Mouse (Mus musculus) midbrain, postnatal 0 days (tissue): ENCODE results near the gene Akt1s1. TPM values are rescaled to one million over a fixed set of nuclear protein-coding genes. Genes with fewer than 3 reads are reported as not detected.
A peak's percentile ranks its signal among the peaks of the same experiment; 100 is the strongest.

Experiments
- ATAC-seq: fragments of 200-750 bp; cut with Nextera tagmentation; 2 replicates; pipeline ENCODE4 v1.8.0; 2017; ENCODE audit warnings: moderate number of reproducible peaks, mild to moderate bottlenecking, moderate TSS enrichment, moderate library complexity; ENCODE audit not compliant: low FRiP score
- DNase-seq: peaks from one replicate; pipeline ENCODE4 v3.0.0-alpha.2; 2015; ENCODE audit warnings: low spot score
- H3K27ac ChIP-seq: fragments of 300-500 bp; sonication (generic); 2 replicates; pipeline ENCODE4 v1.5.1; 2014; ENCODE audit warnings: low read depth, mild to moderate bottlenecking, low read length, mixed read lengths
- H3K27me3 ChIP-seq: fragments of 300-500 bp; sonication (generic); 2 replicates; pipeline ENCODE4 v1.6.1; 2014; ENCODE audit warnings: low read length, control low read depth, mixed read lengths; ENCODE audit not compliant: insufficient read depth
- H3K36me3 ChIP-seq: fragments of 300-500 bp; sonication (generic); 2 replicates; pipeline ENCODE4 v1.6.1; 2014; ENCODE audit warnings: low read length, control low read depth, mixed read lengths; ENCODE audit not compliant: insufficient read depth
- H3K4me1 ChIP-seq: fragments of 300-500 bp; sonication (generic); 2 replicates; pipeline ENCODE4 v1.6.1; 2014; ENCODE audit warnings: mild to moderate bottlenecking, control low read depth, antibody characterized with exemption, low read length, mixed read lengths; ENCODE audit not compliant: insufficient read depth
- H3K4me2 ChIP-seq: fragments of 300-500 bp; sonication (generic); 2 replicates; pipeline ENCODE4 v1.6.1; 2014; ENCODE audit warnings: low read depth, mild to moderate bottlenecking, low read length, mixed read lengths; ENCODE audit not compliant: poor library complexity, severe bottlenecking
- H3K4me3 ChIP-seq: fragments of 300-500 bp; sonication (generic); 2 replicates; pipeline ENCODE4 v1.5.1; 2014; ENCODE audit warnings: low read depth, mild to moderate bottlenecking, low read length, moderate library complexity
- H3K9ac ChIP-seq: fragments of 300-500 bp; sonication (generic); replicated peaks from 2 replicates; pipeline ENCODE4 v1.6.1; 2014; ENCODE audit warnings: mild to moderate bottlenecking, low read length, moderate library complexity, mixed read lengths; ENCODE audit not compliant: poor library complexity, severe bottlenecking
- H3K9me3 ChIP-seq: fragments of 300-500 bp; sonication (generic); 2 replicates; pipeline ENCODE4 v1.6.1; 2016; ENCODE audit warnings: low read length, control low read depth
- CTCF ChIP-seq: IDR thresholded peaks from 2 replicates; pipeline ENCODE4 v1.5.1; 2016; ENCODE audit warnings: antibody characterized with exemption, mild to moderate bottlenecking
- WGBS: fragments of 180-500 bp; shearing (Covaris S2); extraction: QIAGEN DNeasy Blood & Tissue Kit; methylation state at CpG from one replicate; pipeline ENCODE4 v1.1.7; 2014; 5-methylcytosine and 5-hydroxymethylcytosine counted together
- microRNA counts: library from miRNA; unstranded; fragments of <30 nt; microRNA quantifications from one replicate; lab custom pipeline; 2015
- microRNA-seq: library from miRNA; unstranded; fragments of <30 nt; microRNA quantifications from one replicate; pipeline ENCODE4, GENCODE M21; 2016; ENCODE audit warnings: borderline number of aligned reads
- polyA plus RNA-seq: library from polyadenylated mRNA; unstranded; fragments of >200 nt; fragmentation: Nextera tagmentation; extraction: Ambion mirVana; gene quantifications from 2 replicates; pipeline ENCODE4 v1.2.1, GENCODE M21; 2015
- total RNA-seq: library from RNA; depleted of rRNA; stranded (reverse); fragments of >200 nt; gene quantifications from 2 replicates; pipeline ENCODE4 v1.2.3, GENCODE M21; 2014; rRNA removed

Akt1s1 gene
- total and polyA plus RNA-seq, 2 experiments from 2014 or later = 91.0 to 120 TPM

DNA sequence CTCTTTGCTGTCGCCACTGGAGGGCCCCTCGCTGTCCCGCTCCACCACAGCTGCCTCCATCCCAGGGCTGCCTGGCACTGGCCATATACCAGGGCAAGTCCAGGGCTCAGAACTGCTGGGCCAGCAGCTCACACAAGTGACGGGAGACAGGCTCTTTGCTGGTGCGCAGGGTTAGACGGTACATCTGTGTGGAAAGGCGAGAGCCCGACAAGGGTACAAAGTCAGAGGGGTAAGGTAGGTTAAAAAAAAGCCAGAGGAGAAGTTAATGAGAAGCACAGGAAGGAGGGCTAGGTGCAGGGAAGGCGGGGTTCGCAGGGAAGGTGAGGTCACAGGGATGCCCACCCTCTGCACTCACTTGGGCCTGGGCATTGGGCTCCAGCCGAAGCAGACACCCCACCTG, 51.8 kb downstream of the Akt1s1 start:
- Histone ChIP-seq H3K4me1 (peaks cover 12% of the 10 kb centered on the region), H3K27me3 (no peaks in the 10 kb centered on the region), H3K27ac (no peak overlapping the region), H3K4me2 (no peak overlapping the region), H3K36me3 (peaks cover 58% of the 10 kb centered on the region), H3K9me3 (no peaks in the 10 kb centered on the region), H3K9ac (no peak overlapping the region), H3K4me3 (no peak overlapping the region)
- no peak for ATAC-seq
- TF ChIP-seq CTCF = no peak
- no peak for DNase-seq
- WGBS = 90% methylated on average over 11 of the region's 11 CpGs

DNA sequence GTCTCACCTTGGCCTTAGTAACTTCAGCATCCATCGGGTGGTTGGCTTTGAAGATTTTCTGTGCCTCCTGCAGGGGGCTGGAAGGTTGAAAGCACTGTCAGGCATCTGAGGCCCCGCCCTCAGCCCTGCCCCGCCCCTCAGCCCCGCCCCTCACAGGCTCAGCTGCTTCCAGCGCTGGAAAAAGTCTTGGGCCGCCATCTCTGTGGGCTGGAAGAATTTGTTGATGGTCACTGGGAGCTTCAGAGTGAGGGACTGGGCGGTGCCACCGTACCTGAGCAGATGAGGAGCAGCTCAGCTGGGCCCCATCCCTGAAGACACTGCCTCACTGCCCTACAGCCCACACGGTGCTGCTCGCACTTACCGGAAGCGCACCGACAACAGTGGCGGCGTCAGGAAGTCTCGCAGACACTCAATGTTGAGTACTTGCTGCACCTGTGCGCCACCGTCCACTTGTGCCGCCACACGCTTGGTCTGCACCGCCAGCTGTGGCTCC, 52.5 kb downstream of the Akt1s1 start:
- peak; percentile 53 for DNase-seq
- Histone ChIP-seq H3K4me3 (no peak overlapping the region), H3K9ac (0 out of 2 replicates have a peak overlapping the region, but pooled peaks have one; percentile 13), H3K4me1 (peaks cover 12% of the 10 kb centered on the region), H3K36me3 (peaks cover 64% of the 10 kb centered on the region), H3K27me3 (no peaks in the 10 kb centered on the region), H3K27ac (no peak overlapping the region), H3K9me3 (no peaks in the 10 kb centered on the region), H3K4me2 (peak overlapping the region; percentile 22)
- 21% methylated on average over 21 of the region's 21 CpGs for WGBS
- ATAC-seq = no peak
- peak; percentile 48 for TF ChIP-seq CTCF

MicroRNAs within 50 kb of the gene (microRNA counts, 519-probe panel; counts per million panel counts)
- microRNA mmu-miR-707 (lab: Ali Mortazavi, UCI) = 528 counts per million, percentile 58 among the panel's probes with 10 or more counts

Small RNAs within 50 kb of the gene (microRNA-seq; reads per million reads assigned to microRNA genes)
- not detected for gene Mir707

Other genes starting within 250 kb of the Akt1s1 start
- gene Myh14, start 178.1 kb upstream of the Akt1s1 start, total RNA-seq = 8.8 and 11.0 TPM in 2 replicates
- gene Myh14, start 178.1 kb upstream of the Akt1s1 start, polyA plus RNA-seq = 6.9 and 7.9 TPM in 2 replicates
- not detected in 2 replicates for gene Izumo2, start 140.2 kb upstream of the Akt1s1 start, total RNA-seq
- gene Izumo2, start 140.2 kb upstream of the Akt1s1 start, polyA plus RNA-seq = not detected in 2 replicates
- gene Vrk3, start 100.6 kb upstream of the Akt1s1 start, total RNA-seq = 22.8 and 23.3 TPM in 2 replicates
- 23.5 and 26.4 TPM in 2 replicates for gene Vrk3, start 100.6 kb upstream of the Akt1s1 start, polyA plus RNA-seq
- 1.1 TPM in 2 replicates for gene Zfp473, start 97.9 kb upstream of the Akt1s1 start, total RNA-seq
- gene Zfp473, start 97.9 kb upstream of the Akt1s1 start, polyA plus RNA-seq = 0.48 and 0.51 TPM in 2 replicates
- 51.4 and 65.9 TPM in 2 replicates for gene Nup62, start 32.9 kb upstream of the Akt1s1 start, total RNA-seq
- gene Nup62, start 32.9 kb upstream of the Akt1s1 start, polyA plus RNA-seq = 45.8 and 46.9 TPM in 2 replicates
- gene Il4i1, start 32.6 kb upstream of the Akt1s1 start, total RNA-seq = not detected in 2 replicates
- 0.62 and 1.1 TPM in 2 replicates for gene Il4i1, start 32.6 kb upstream of the Akt1s1 start, polyA plus RNA-seq
- gene Atf5, start 32.3 kb upstream of the Akt1s1 start, total RNA-seq = 4.8 and 6.8 TPM in 2 replicates
- 3.4 and 3.7 TPM in 2 replicates for gene Atf5, start 32.3 kb upstream of the Akt1s1 start, polyA plus RNA-seq
- 79.7 and 129 TPM in 2 replicates for gene Tbc1d17, start 88 bp downstream of the Akt1s1 start, total RNA-seq
- gene Tbc1d17, start 88 bp downstream of the Akt1s1 start, polyA plus RNA-seq = 115 and 126 TPM in 2 replicates
- gene Pnkp, start 8.1 kb downstream of the Akt1s1 start, total RNA-seq = 29.5 and 32.4 TPM in 2 replicates
- gene Pnkp, start 8.1 kb downstream of the Akt1s1 start, polyA plus RNA-seq = 31.2 and 31.5 TPM in 2 replicates
- 484 and 500 TPM in 2 replicates for gene Ptov1, start 20.8 kb downstream of the Akt1s1 start, total RNA-seq
- gene Ptov1, start 20.8 kb downstream of the Akt1s1 start, polyA plus RNA-seq = 430 and 439 TPM in 2 replicates
- gene Med25, start 43.7 kb downstream of the Akt1s1 start, total RNA-seq = 153 and 182 TPM in 2 replicates
- 150 and 154 TPM in 2 replicates for gene Med25, start 43.7 kb downstream of the Akt1s1 start, polyA plus RNA-seq
- gene Fuz, start 47.1 kb downstream of the Akt1s1 start, total RNA-seq = 18.5 and 22.4 TPM in 2 replicates
- 14.8 and 15.4 TPM in 2 replicates for gene Fuz, start 47.1 kb downstream of the Akt1s1 start, polyA plus RNA-seq
- gene Ap2a1, start 80.5 kb downstream of the Akt1s1 start, total RNA-seq = 208 and 238 TPM in 2 replicates
- 128 and 129 TPM in 2 replicates for gene Ap2a1, start 80.5 kb downstream of the Akt1s1 start, polyA plus RNA-seq
- gene Tsks, start 94.2 kb downstream of the Akt1s1 start, total RNA-seq = not detected in 2 replicates
- gene Tsks, start 94.2 kb downstream of the Akt1s1 start, polyA plus RNA-seq = 0.12 and 0.17 TPM in 2 replicates
- gene Cpt1c, start 125.9 kb downstream of the Akt1s1 start, total RNA-seq = 88.1 and 90.1 TPM in 2 replicates
- 54.0 and 56.9 TPM in 2 replicates for gene Cpt1c, start 125.9 kb downstream of the Akt1s1 start, polyA plus RNA-seq
- gene Prmt1, start 137.6 kb downstream of the Akt1s1 start, total RNA-seq = 218 and 285 TPM in 2 replicates
- 580 and 583 TPM in 2 replicates for gene Prmt1, start 137.6 kb downstream of the Akt1s1 start, polyA plus RNA-seq
- gene Irf3, start 148.7 kb downstream of the Akt1s1 start, total RNA-seq = 37.2 and 40.6 TPM in 2 replicates
- gene Irf3, start 148.7 kb downstream of the Akt1s1 start, polyA plus RNA-seq = 25.6 and 25.9 TPM in 2 replicates
- gene Bcl2l12, start 149.7 kb downstream of the Akt1s1 start, total RNA-seq = 7.8 and 11.4 TPM in 2 replicates
- gene Bcl2l12, start 149.7 kb downstream of the Akt1s1 start, polyA plus RNA-seq = 5.9 and 8.4 TPM in 2 replicates
- gene Scaf1, start 167.4 kb downstream of the Akt1s1 start, total RNA-seq = 86.5 and 90.9 TPM in 2 replicates
- 49.0 and 53.3 TPM in 2 replicates for gene Scaf1, start 167.4 kb downstream of the Akt1s1 start, polyA plus RNA-seq
- 7.3 and 7.9 TPM in 2 replicates for gene Rras, start 169.0 kb downstream of the Akt1s1 start, total RNA-seq
- 11.9 and 14.0 TPM in 2 replicates for gene Rras, start 169.0 kb downstream of the Akt1s1 start, polyA plus RNA-seq
- gene Prr12, start 203.9 kb downstream of the Akt1s1 start, total RNA-seq = 17.4 and 17.9 TPM in 2 replicates
- 8.8 and 9.2 TPM in 2 replicates for gene Prr12, start 203.9 kb downstream of the Akt1s1 start, polyA plus RNA-seq
- 68.3 and 79.4 TPM in 2 replicates for gene Nosip, start 213.4 kb downstream of the Akt1s1 start, total RNA-seq
- 70.0 and 72.3 TPM in 2 replicates for gene Nosip, start 213.4 kb downstream of the Akt1s1 start, polyA plus RNA-seq
- 7.7 and 10.3 TPM in 2 replicates for gene Prrg2, start 213.7 kb downstream of the Akt1s1 start, total RNA-seq
- 13.7 and 15.7 TPM in 2 replicates for gene Prrg2, start 213.7 kb downstream of the Akt1s1 start, polyA plus RNA-seq
- gene Rcn3, start 243.2 kb downstream of the Akt1s1 start, total RNA-seq = 24.2 and 29.5 TPM in 2 replicates
- 31.9 and 33.6 TPM in 2 replicates for gene Rcn3, start 243.2 kb downstream of the Akt1s1 start, polyA plus RNA-seq